Mouse (Mus musculus) embryonic facial prominence, embryonic 15.5 days (tissue): ENCODE measurements around the gene Anxa6. TPM values are rescaled to one million over a fixed set of nuclear protein-coding genes. Genes with fewer than 3 reads are reported as not detected.

Source experiments
- ATAC-seq: fragments of 200-750 bp; cut with Nextera tagmentation; 2 replicates; pipeline ENCODE4 v1.8.0; 2017; ENCODE audit warnings: low read depth, moderate TSS enrichment; ENCODE audit not compliant: insufficient number of reproducible peaks, low FRiP score, low TSS enrichment
- H3K27ac ChIP-seq: fragments of 300-500 bp; sonication (generic); replicated peaks from 2 replicates; pipeline ENCODE4 v1.5.1; 2015; ENCODE audit warnings: mild to moderate bottlenecking, inconsistent platforms
- H3K27me3 ChIP-seq: fragments of 300-500 bp; sonication (generic); 2 replicates; pipeline ENCODE4 v1.6.1; 2015; ENCODE audit warnings: inconsistent platforms
- H3K36me3 ChIP-seq: fragments of 300-500 bp; sonication (generic); 2 replicates; pipeline ENCODE4 v1.6.1; 2015; ENCODE audit warnings: mild to moderate bottlenecking, inconsistent platforms
- H3K4me1 ChIP-seq: fragments of 300-500 bp; sonication (generic); 2 replicates; pipeline ENCODE4 v1.6.1; 2015; ENCODE audit warnings: inconsistent platforms
- H3K4me2 ChIP-seq: fragments of 300-500 bp; sonication (generic); replicated peaks from 2 replicates; pipeline ENCODE4 v1.6.1; 2015; ENCODE audit warnings: mild to moderate bottlenecking, inconsistent platforms
- H3K4me3 ChIP-seq: fragments of 300-500 bp; sonication (generic); replicated peaks from 2 replicates; pipeline ENCODE4 v1.5.1; 2015; ENCODE audit warnings: mild to moderate bottlenecking, inconsistent platforms
- H3K9ac ChIP-seq: fragments of 300-500 bp; sonication (generic); 2 replicates; pipeline ENCODE4 v1.6.1; 2015; ENCODE audit warnings: inconsistent platforms
- H3K9me3 ChIP-seq: fragments of 300-500 bp; sonication (generic); replicated peaks from 2 replicates; pipeline ENCODE4 v1.6.1; 2016; ENCODE audit warnings: inconsistent platforms
- WGBS: fragments of 180-500 bp; shearing (Covaris S2); methylation state at CpG from one replicate; pipeline ENCODE4 v1.1.7; 2015; 5-methylcytosine and 5-hydroxymethylcytosine counted together
- polyA plus RNA-seq: library from polyadenylated mRNA; unstranded; fragments of >200 nt; fragmentation: Nextera tagmentation; extraction: Ambion mirVana; gene quantifications from 2 replicates; pipeline ENCODE4 v1.2.1, GENCODE M21; 2015

The Anxa6 gene
- polyA plus RNA-seq, 1 experiment from 2014 or later, result 355 TPM

DNA sequence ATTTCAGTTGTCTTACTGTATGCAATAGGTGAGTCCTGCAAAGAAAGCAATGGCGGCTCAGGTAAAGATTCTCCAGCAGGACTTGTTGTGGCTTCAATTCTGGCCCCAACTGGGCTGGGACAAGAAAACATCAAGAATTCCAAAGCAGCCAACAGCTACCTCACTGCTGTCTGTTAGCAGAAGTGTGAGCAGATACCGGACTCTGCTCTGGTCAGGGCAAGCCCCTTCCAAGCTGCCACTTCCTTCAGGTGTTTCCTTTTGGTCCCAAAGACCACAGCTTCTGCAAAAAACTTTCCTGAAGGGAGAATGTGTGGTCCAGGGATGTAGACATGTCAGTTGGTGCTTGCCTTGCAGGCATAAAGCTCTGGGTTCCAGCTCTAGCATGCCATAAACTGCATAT is 57.5 kb downstream of the Anxa6 start:
- H3K9ac ChIP-seq, result no peak overlapping the region
- H3K27me3 ChIP-seq, result no peaks in the 10 kb centered on the region
- 86% methylated on average over 2 of the region's 2 CpGs for WGBS
- peaks cover 11% of the 10 kb centered on the region for H3K4me1 ChIP-seq
- no peak overlapping the region for H3K4me3 ChIP-seq
- H3K4me2 ChIP-seq, result no peak overlapping the region
- peaks cover 32% of the 10 kb centered on the region for H3K36me3 ChIP-seq
- no peak for ATAC-seq
- no peaks in the 10 kb centered on the region for H3K9me3 ChIP-seq
- H3K27ac ChIP-seq, result no peak overlapping the region

DNA sequence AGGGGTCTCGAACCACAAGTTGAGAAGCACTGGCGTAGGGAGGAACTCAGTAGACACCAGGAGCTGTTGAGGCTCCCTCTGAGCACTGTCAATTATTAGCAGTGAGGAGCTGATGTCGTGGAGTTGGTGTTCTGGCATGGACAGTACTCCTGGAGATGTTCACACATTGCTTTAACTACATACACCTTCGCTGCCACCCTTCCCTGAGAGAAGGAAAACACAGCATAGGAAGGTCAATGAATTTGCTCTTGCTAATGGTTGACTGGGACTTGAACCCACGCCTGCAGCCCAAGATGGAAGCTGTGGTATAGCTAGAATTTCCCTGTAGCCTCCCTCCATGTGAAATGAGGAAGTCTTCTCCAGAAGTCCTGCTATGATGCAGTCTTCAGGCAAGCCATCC is 57.9 kb downstream of the Anxa6 start:
- H3K36me3 ChIP-seq, result peaks cover 28% of the 10 kb centered on the region
- ATAC-seq, result no peak
- no peak overlapping the region for H3K4me2 ChIP-seq
- H3K9me3 ChIP-seq, result no peaks in the 10 kb centered on the region
- H3K4me3 ChIP-seq, result no peak overlapping the region
- 79% methylated on average over 5 of the region's 5 CpGs for WGBS
- H3K27me3 ChIP-seq, result no peaks in the 10 kb centered on the region
- no peak overlapping the region for H3K27ac ChIP-seq
- H3K4me1 ChIP-seq, result peaks cover 11% of the 10 kb centered on the region
- no peak overlapping the region for H3K9ac ChIP-seq

DNA sequence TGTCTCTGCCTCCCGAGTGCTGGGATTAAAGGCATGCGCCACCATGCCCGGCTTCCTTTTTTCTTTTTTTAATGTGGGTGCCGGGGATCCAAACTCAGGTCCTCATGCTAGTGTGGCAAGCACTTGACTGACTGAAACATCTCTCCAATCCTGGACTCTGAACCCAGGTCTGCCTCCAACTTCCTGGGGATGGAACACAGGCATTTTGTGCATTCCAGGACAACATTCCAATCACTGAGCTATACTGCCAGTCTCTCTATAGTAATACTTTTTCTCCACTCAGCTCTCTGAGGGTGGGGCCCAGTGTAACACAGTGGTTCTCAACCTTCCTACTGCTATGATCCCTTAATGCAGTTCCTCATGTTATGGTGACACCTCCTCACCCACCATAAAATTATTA is 58.6 kb downstream of the Anxa6 start:
- WGBS, result 85% methylated on average over 4 of the region's 4 CpGs
- Histone ChIP-seq H3K4me2 (no peak overlapping the region), H3K4me1 (peaks cover 11% of the 10 kb centered on the region), H3K27ac (no peak overlapping the region), H3K9ac (no peak overlapping the region), H3K9me3 (no peaks in the 10 kb centered on the region), H3K36me3 (peaks cover 21% of the 10 kb centered on the region), H3K27me3 (no peaks in the 10 kb centered on the region), H3K4me3 (no peak overlapping the region)
- ATAC-seq, result no peak

DNA sequence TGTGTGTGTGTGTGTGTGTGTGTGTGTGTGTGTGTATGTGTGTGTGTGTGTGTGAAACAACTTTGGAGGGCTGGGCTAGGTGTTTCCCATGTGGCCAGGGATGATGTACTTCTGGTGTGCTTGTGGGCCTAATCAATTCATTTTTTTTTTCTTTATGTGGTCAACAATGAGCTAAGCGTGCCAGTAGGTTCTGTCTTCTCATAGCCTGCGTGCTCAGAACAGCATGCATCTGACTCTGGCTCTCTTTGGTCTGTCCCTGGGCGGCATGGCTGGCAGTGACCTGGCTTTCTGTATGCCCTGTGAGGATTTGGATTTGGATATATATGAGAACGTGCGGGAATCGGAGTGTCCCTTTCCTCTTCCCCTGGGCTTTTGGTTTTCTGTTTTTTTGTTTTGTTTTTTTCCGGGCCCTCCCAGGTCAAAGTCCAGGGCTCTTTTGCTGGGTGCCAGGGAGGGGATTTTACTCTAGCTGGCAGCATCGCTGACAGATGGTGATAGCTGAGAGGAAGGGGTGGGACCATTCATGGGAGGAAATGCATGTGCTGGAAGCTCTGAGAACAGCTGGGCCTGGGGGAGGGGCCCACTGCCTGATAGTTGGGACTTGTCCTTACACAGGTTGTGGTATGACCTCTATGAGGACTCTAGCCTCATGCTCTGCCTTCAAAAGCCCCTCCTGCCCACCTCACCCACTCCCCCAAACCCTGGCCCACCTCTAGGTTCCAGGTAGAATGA is 59.6 kb downstream of the Anxa6 start:
- no peak overlapping the region for H3K9ac ChIP-seq

DNA sequence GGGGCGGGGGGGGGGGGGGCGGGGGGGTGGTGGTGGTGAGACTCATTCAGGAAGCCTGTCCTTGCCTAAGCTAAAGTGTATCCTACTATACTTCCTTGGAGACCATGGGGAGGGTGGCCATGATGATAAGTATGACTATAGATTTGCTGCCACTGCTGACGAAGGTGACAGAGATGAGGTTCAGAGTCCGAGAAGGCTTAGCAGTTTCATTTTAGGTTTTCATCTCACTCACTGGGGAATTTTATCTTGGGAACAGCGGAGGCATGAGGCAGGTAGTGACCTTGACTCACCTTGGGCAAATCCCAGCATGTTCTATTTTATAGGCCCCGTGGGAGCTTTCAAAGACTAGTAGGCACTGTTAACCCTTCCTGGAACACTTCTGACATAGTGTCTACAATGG is 60.5 kb downstream of the Anxa6 start:
- H3K36me3 ChIP-seq, result peaks cover 2% of the 10 kb centered on the region; the same call in 1 of the 2 replicates
- H3K9me3 ChIP-seq, result no peaks in the 10 kb centered on the region
- H3K4me2 ChIP-seq, result no peak overlapping the region
- WGBS, result 62% methylated on average over 6 of the region's 6 CpGs
- no peak overlapping the region for H3K4me3 ChIP-seq
- no peaks in the 10 kb centered on the region for H3K27me3 ChIP-seq
- peaks cover 11% of the 10 kb centered on the region for H3K4me1 ChIP-seq
- ATAC-seq, result no peak
- no peak overlapping the region for H3K9ac ChIP-seq
- H3K27ac ChIP-seq, result no peak overlapping the region

More for the DNA sequence above, 59.6 kb downstream of the Anxa6 start:
- WGBS, result 44% methylated on average over 8 of the region's 8 CpGs
- peaks cover 11% of the 10 kb centered on the region for H3K36me3 ChIP-seq
- 0 out of 2 replicates have a peak overlapping the region, but pooled peaks have one; percentile 22 for H3K27ac ChIP-seq
- no peak overlapping the region for H3K4me2 ChIP-seq
- H3K4me3 ChIP-seq, result no peak overlapping the region
- H3K4me1 ChIP-seq, result peaks cover 11% of the 10 kb centered on the region
- no peaks in the 10 kb centered on the region for H3K9me3 ChIP-seq
- no peaks in the 10 kb centered on the region for H3K27me3 ChIP-seq
- ATAC-seq, result peak; percentile 71; the same call in 1 of the 2 replicates

DNA sequence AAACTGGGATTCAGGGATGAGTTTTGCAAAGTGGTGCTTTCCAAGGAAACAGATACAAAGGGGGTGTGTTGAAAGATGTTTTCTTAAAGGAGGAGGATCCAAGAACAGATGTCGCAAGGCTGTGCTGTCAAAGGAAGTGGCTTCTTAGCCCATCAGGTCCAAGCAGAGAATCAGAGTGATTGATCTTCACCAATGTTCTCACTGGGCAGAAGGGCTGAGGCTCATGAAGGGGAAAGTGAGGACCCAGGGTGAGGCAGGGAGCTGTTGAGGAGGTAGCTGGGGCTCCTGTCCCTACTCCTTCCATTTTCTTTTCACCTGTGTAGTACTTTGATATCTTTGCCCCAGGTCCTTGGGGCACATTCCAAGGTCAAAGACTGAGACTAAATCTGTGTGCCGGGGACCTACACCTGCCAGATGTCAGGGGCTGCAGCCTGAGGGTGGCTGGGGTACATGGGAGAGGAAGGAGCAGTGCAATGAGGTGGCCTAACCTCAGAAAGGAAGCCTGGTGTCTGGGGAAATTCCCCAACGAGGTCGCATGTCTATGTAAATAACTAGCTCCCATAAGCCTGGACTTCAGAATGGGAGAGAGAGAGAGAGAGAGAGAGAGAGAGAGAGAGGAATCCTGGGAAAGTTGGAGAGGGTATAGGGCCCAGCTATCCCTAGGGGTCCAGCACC is 61.1 kb downstream of the Anxa6 start:
- H3K9ac ChIP-seq, result no peak overlapping the region
- no peak overlapping the region for H3K27ac ChIP-seq
- no peaks in the 10 kb centered on the region for H3K27me3 ChIP-seq
- no peak overlapping the region for H3K4me2 ChIP-seq
- H3K36me3 ChIP-seq, result no peaks in the 10 kb centered on the region
- H3K4me1 ChIP-seq, result peaks cover 11% of the 10 kb centered on the region
- 52% methylated on average over 4 of the region's 4 CpGs for WGBS
- no peaks in the 10 kb centered on the region for H3K9me3 ChIP-seq
- ATAC-seq, result no peak
- no peak overlapping the region for H3K4me3 ChIP-seq

DNA sequence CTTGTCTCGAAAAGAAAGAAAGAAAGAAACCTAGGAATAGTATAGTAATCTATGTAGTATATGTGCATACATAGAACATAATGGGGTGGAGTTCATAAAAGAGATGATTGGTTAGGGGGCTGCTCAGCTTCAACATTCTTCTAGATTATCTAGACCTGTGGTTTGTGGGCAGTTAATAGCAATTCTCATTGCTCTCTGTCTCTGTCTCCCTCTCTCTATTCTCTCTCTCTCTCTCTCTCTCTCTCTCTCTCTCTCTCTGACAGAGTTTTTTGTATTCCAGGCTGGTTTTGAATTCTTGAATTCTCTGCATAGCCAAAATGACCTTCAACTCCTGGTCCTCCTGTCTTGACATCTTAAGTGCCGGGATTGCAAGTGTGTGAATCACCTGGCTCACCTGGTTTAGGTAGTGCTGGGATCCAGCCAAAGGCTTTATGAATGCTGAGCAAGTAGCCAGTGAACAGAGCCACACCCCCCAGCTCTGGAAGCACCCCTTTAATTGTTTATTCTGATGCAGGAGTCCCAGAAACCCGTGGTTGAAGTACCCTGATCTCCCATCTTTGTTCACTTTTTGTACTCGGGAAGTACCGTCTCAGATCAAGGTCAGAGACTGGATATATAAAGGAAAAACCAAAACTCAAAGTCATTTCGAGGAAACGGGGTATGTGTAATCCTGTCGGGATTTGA is 61.7 kb downstream of the Anxa6 start:
- ATAC-seq, result no peak
- no peaks in the 10 kb centered on the region for H3K27me3 ChIP-seq
- no peak overlapping the region for H3K9ac ChIP-seq
- WGBS, result 70% methylated on average over 8 of the region's 8 CpGs
- no peak overlapping the region for H3K4me3 ChIP-seq
- no peak overlapping the region for H3K27ac ChIP-seq
- no peaks in the 10 kb centered on the region for H3K36me3 ChIP-seq
- no peaks in the 10 kb centered on the region for H3K9me3 ChIP-seq
- H3K4me2 ChIP-seq, result no peak overlapping the region
- peaks cover 11% of the 10 kb centered on the region for H3K4me1 ChIP-seq

DNA sequence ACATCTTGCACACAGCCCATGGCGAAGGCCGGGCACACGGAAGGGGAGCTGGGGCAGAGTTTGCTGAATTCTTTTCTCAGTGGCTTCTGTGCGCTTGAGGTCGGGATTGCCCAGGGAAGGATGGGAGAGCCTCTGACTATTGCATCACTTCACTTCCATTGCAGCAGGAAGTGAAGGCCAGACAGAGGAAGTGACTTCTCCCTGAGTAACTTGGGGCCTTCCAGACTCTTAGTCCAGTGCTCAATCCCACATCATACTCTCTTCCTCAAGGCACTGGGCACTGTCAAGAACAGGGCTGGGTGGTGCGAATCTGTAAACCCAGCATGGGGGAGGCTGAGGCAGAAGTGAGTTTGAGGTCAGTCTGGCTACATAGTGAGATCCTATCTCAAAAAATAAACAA is 68.0 kb downstream of the Anxa6 start:
- Histone ChIP-seq H3K27ac (no peak overlapping the region), H3K27me3 (no peaks in the 10 kb centered on the region), H3K4me1 (peaks cover 13% of the 10 kb centered on the region), H3K36me3 (no peaks in the 10 kb centered on the region), H3K9me3 (no peaks in the 10 kb centered on the region), H3K9ac (no peak overlapping the region), H3K4me2 (no peak overlapping the region), H3K4me3 (no peak overlapping the region)
- no peak for ATAC-seq
- 80% methylated on average over 6 of the region's 6 CpGs for WGBS

DNA sequence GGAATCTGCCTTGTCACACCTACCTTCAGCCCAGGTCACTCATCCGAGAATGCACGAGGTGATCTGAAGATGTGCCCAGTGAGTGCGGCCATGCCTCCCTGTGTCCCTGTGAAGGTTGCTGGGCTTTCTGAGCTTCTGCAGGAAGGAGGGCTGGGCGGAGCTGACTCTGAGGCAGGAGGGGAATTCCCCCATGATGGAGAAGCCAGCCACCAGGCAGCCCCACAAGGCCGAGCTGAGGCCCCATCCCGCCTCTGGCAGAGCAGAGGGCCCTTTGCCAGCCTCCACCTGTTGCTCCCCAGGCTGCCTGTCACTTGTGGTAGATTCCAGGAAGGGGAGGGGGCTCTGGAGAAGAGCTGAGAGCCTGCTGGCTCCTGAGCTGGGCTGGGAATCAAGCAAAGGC is 70.4 kb downstream of the Anxa6 start, which contains the start of gene Tnip1:
Gene Tnip1 (minus strand): TSS at position 108 of the 400 bp plus-strand sequence.
- ATAC-seq, result no peak
- Histone ChIP-seq H3K4me2 (peak within 1 kb of the TSS; percentile 25; the same call in 1 of the 2 replicates), H3K27ac (0 out of 2 replicates have a peak within 1 kb of the TSS, but pooled peaks have one; percentile 8)

DNA sequence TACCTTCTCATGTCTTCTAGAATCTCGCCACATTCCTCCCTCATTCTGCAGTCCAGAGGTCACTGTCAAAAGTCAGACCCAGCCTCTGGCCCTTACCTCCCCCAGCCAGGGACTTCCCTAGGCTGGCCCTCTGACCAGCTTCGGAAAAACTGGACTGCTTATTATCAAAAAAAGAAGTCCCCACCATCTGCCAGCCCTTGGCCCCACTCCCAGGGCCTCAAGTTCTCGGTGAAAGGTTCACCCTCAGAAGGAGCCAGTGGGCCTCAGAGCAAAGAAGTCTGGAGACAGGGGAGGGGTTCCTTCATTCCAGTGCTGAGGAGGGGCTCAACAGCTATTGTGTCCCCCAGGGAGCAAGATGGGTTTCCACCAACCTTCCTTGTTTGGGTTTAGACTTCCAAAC is 71.3 kb downstream of the Anxa6 start:
- no peak for ATAC-seq
- WGBS, result 46% methylated on average over 3 of the region's 3 CpGs

More for the DNA sequence above, 70.4 kb downstream of the Anxa6 start, which contains the start of gene Tnip1:
- H3K9ac ChIP-seq, result no peak within 1 kb of the TSS
- H3K4me3 ChIP-seq, result 0 out of 2 replicates have a peak within 1 kb of the TSS, but pooled peaks have one; percentile 8
- no peaks in the 10 kb centered on the region for H3K27me3 ChIP-seq
- peaks cover 17% of the 10 kb centered on the region for H3K4me1 ChIP-seq
- no peaks in the 10 kb centered on the region for H3K9me3 ChIP-seq
- no peaks in the 10 kb centered on the region for H3K36me3 ChIP-seq
- 28% methylated on average over 6 of the region's 6 CpGs for WGBS

More for the DNA sequence above, 71.3 kb downstream of the Anxa6 start:
- H3K9ac ChIP-seq, result no peak overlapping the region
- H3K9me3 ChIP-seq, result no peaks in the 10 kb centered on the region
- H3K27ac ChIP-seq, result 0 out of 2 replicates have a peak overlapping the region, but pooled peaks have one; percentile 8
- no peaks in the 10 kb centered on the region for H3K27me3 ChIP-seq
- peaks cover 17% of the 10 kb centered on the region for H3K4me1 ChIP-seq
- H3K4me2 ChIP-seq, result 0 out of 2 replicates have a peak overlapping the region, but pooled peaks have one; percentile 25
- H3K4me3 ChIP-seq, result no peak overlapping the region
- no peaks in the 10 kb centered on the region for H3K36me3 ChIP-seq
